In the genomic region with DNA sequence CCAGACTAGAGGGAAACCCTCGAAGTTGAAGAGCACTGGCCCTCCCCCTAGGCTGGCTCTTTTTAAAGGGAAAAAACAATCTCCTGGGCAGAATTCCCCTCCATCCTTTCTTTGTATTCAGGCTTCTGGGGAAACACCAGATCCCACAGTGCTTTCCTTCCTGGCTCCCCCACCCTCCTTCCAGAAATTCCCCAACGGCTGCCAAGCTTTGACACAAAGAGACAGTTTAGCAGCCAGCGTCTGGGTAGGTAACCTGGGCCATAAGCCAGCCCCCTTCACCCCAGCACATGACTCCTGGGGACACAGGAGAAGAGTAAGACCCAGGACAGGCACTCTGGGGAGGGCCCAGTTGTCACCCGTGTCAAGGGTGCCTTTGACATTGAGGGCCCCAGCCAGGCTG, we compare ENCODE assay signal across 9 mouse cellular contexts. TPM values are rescaled to one million over a fixed set of nuclear protein-coding genes. Genes with fewer than 3 reads are reported as not detected.
DNase-seq lines count a peak whose midpoint lies in the region; ATAC-seq lines count a peak whose summit lies in the region.
"Had no signal": no experiment of that assay in that cellular context is flagged by ENCODE, and none has a peak within 500 bp of the region (broad histone marks: within the 10 kb centered on the region; RNA-seq: fewer than 3 reads in every experiment).

No protein-coding gene starts in this region.

- no peak for DNase-seq in heart, embryonic 10.5 days (ENCODE audit: low spot score)
- peak; percentile 59 to 76 for DNase-seq in lung, postnatal 4 days
- DNase-seq in frontal cortex, postnatal 14 days (ENCODE audit: low spot score in 2 of 2), result no peak
- DNase-seq in cerebellum, adult 9-10 months, result no peak
- DNase-seq: right cerebral cortex, adult 18-20 months had no signal

- H3K4me1 ChIP-seq in midbrain, embryonic 13.5 days (replicated peaks), result peaks cover 13% of the 10 kb centered on the region
- peaks cover 12% of the 10 kb centered on the region for H3K4me1 ChIP-seq in midbrain, embryonic 15.5 days
- peaks cover 39% of the 10 kb centered on the region for H3K4me1 ChIP-seq in heart, embryonic 10.5 days
- H3K4me1 ChIP-seq in kidney, embryonic 14.5 days (ENCODE audit: control insufficient read depth, insufficient read depth, low read length), result peaks cover 18% of the 10 kb centered on the region; the same call in 1 of the 2 replicates

- H3K4me2 ChIP-seq in midbrain, embryonic 13.5 days (replicated peaks), result no peak overlapping the region
- no peak overlapping the region for H3K4me2 ChIP-seq in midbrain, embryonic 15.5 days
- no peak overlapping the region for H3K4me2 ChIP-seq in kidney, embryonic 14.5 days (replicated peaks; ENCODE audit: low read depth, low read length)

- no peaks in the 10 kb centered on the region for H3K36me3 ChIP-seq in midbrain, embryonic 13.5 days
- no peaks in the 10 kb centered on the region for H3K36me3 ChIP-seq in midbrain, embryonic 15.5 days (replicated peaks)
- H3K36me3 ChIP-seq in heart, embryonic 10.5 days, result no peaks in the 10 kb centered on the region
- no peaks in the 10 kb centered on the region for H3K36me3 ChIP-seq in kidney, embryonic 14.5 days (ENCODE audit: control insufficient read depth, insufficient read depth, low read length)

- 50% methylated on average over 4 of the region's 4 CpGs for WGBS in midbrain, embryonic 13.5 days
- WGBS in midbrain, embryonic 15.5 days, result 40% methylated on average over 4 of the region's 4 CpGs
- WGBS in heart, embryonic 10.5 days, result 42% methylated on average over 4 of the region's 4 CpGs
- WGBS in kidney, embryonic 14.5 days, result 57% methylated on average over 4 of the region's 4 CpGs

- peaks cover 18% of the 10 kb centered on the region for H3K27me3 ChIP-seq in midbrain, embryonic 13.5 days
- no peaks in the 10 kb centered on the region for H3K27me3 ChIP-seq in midbrain, embryonic 15.5 days (replicated peaks)
- 0 out of 2 replicates have a peak, but pooled peaks cover 7% of the 10 kb centered on the region for H3K27me3 ChIP-seq in heart, embryonic 10.5 days (ENCODE audit: insufficient read depth, poor library complexity, severe bottlenecking)
- no peaks in the 10 kb centered on the region for H3K27me3 ChIP-seq in kidney, embryonic 14.5 days (ENCODE audit: control insufficient read depth, insufficient read depth, low read length)

- no peak for ATAC-seq in midbrain, embryonic 13.5 days
- no peak for ATAC-seq in midbrain, embryonic 15.5 days (replicated peaks)
- ATAC-seq in kidney, embryonic 14.5 days (ENCODE audit: low FRiP score, low TSS enrichment), result no peak

- no peak overlapping the region for H3K4me3 ChIP-seq in midbrain, embryonic 13.5 days (replicated peaks)
- H3K4me3 ChIP-seq in midbrain, embryonic 15.5 days, result no peak overlapping the region
- no peak overlapping the region for H3K4me3 ChIP-seq in heart, embryonic 10.5 days
- H3K4me3 ChIP-seq in kidney, embryonic 14.5 days (ENCODE audit: low read length), result no peak overlapping the region
- H3K4me3 ChIP-seq: megakaryocyte, embryonic 14.5 days had no signal

- no peak overlapping the region for H3K9ac ChIP-seq in midbrain, embryonic 13.5 days (replicated peaks)
- no peak overlapping the region for H3K9ac ChIP-seq in midbrain, embryonic 15.5 days
- no peak overlapping the region for H3K9ac ChIP-seq in kidney, embryonic 14.5 days (ENCODE audit: low read depth, low read length)

- no peaks in the 10 kb centered on the region for H3K9me3 ChIP-seq in midbrain, embryonic 13.5 days
- no peaks in the 10 kb centered on the region for H3K9me3 ChIP-seq in midbrain, embryonic 15.5 days
- H3K9me3 ChIP-seq in heart, embryonic 10.5 days, result no peaks in the 10 kb centered on the region
- H3K9me3 ChIP-seq in kidney, embryonic 14.5 days (ENCODE audit: control insufficient read depth, low read length), result no peaks in the 10 kb centered on the region

- H3K27ac ChIP-seq in midbrain, embryonic 13.5 days, result 0 out of 2 replicates have a peak overlapping the region, but pooled peaks have one; percentile 20
- no peak overlapping the region for H3K27ac ChIP-seq in midbrain, embryonic 15.5 days
- H3K27ac ChIP-seq in heart, embryonic 10.5 days, result peak overlapping the region; percentile 69; the same call in 1 of the 2 replicates
- H3K27ac ChIP-seq in kidney, embryonic 14.5 days (ENCODE audit: low read depth, low read length), result peak overlapping the region; percentile 47; the same call in 1 of the 2 replicates

RNA-seq across cellular contexts. Expression of a gene that starts 4.0 kb away (rescaled TPM):
- 56.3 and 58.7 TPM in 2 replicates for polyA plus RNA-seq in midbrain, embryonic 13.5 days (2015; fragmentation: Nextera tagmentation; extraction: Ambion mirVana)
- 60.2 and 62.1 TPM in 2 replicates for polyA plus RNA-seq in midbrain, embryonic 15.5 days (2015; fragmentation: Nextera tagmentation; extraction: Ambion mirVana)
- polyA plus RNA-seq in heart, embryonic 10.5 days (2016; fragmentation: Nextera tagmentation; extraction: Ambion mirVana), result 176 and 192 TPM in 2 replicates
- 84.7 and 123 TPM in 2 replicates for polyA plus RNA-seq in kidney, embryonic 14.5 days (2014; fragmentation: Nextera tagmentation; extraction: Ambion mirVana)

RNA-seq across cellular contexts. Expression of a gene that starts 17.4 kb away (rescaled TPM):
- polyA plus RNA-seq in midbrain, embryonic 13.5 days (2015; fragmentation: Nextera tagmentation; extraction: Ambion mirVana), result 18.6 and 23.0 TPM in 2 replicates
- polyA plus RNA-seq in midbrain, embryonic 15.5 days (2015; fragmentation: Nextera tagmentation; extraction: Ambion mirVana), result 18.2 and 18.7 TPM in 2 replicates
- 22.3 and 24.8 TPM in 2 replicates for polyA plus RNA-seq in heart, embryonic 10.5 days (2016; fragmentation: Nextera tagmentation; extraction: Ambion mirVana)
- polyA plus RNA-seq in kidney, embryonic 14.5 days (2014; fragmentation: Nextera tagmentation; extraction: Ambion mirVana), result 23.8 and 28.4 TPM in 2 replicates

Comparison
In these comparisons a context has a peak if more than half of its experiments do, and no peak if none do; other contexts are left out.
1. DNase-seq: peak in lung, postnatal 4 days (2 of 2); none in heart, embryonic 10.5 days (single experiment), frontal cortex, postnatal 14 days (0 of 2) and cerebellum, adult 9-10 months (single experiment).